Mouse (Mus musculus): ENCODE results near the gene Rcbtb1. TPM values are rescaled to one million over a fixed set of nuclear protein-coding genes. Genes with fewer than 3 reads are reported as not detected.

Rcbtb1 gene
- polyA plus RNA-seq, 1 experiment from 2014 or later, result 85.0 TPM

Other genes with a start within 250 kb of the Rcbtb1 start
- gene 1700129C05Rik, start 58.3 kb upstream of the Rcbtb1 start, polyA plus RNA-seq (2015; fragmentation: Nextera tagmentation; extraction: Ambion mirVana), result not detected in 2 replicates
- not detected in 2 replicates for gene Gm5142, start 22.5 kb upstream of the Rcbtb1 start, polyA plus RNA-seq (2015; fragmentation: Nextera tagmentation; extraction: Ambion mirVana)
- gene Gm6904, start 59.0 kb downstream of the Rcbtb1 start, polyA plus RNA-seq (2015; fragmentation: Nextera tagmentation; extraction: Ambion mirVana), result not detected in 2 replicates
- not detected in 2 replicates for gene Phf11a, start 96.3 kb downstream of the Rcbtb1 start, polyA plus RNA-seq (2015; fragmentation: Nextera tagmentation; extraction: Ambion mirVana)
- gene Phf11b, start 140.1 kb downstream of the Rcbtb1 start, polyA plus RNA-seq (2015; fragmentation: Nextera tagmentation; extraction: Ambion mirVana), result 0.19 and 0.55 TPM in 2 replicates
- gene Phf11d, start 164.3 kb downstream of the Rcbtb1 start, polyA plus RNA-seq (2015; fragmentation: Nextera tagmentation; extraction: Ambion mirVana), result 0.22 and 0.48 TPM in 2 replicates
- 0.30 and 0.34 TPM in 2 replicates for gene Phf11c, start 194.2 kb downstream of the Rcbtb1 start, polyA plus RNA-seq (2015; fragmentation: Nextera tagmentation; extraction: Ambion mirVana)
- 8.3 and 9.4 TPM in 2 replicates for gene Setdb2, start 239.7 kb downstream of the Rcbtb1 start, polyA plus RNA-seq (2015; fragmentation: Nextera tagmentation; extraction: Ambion mirVana)
- gene Cab39l, start 239.8 kb downstream of the Rcbtb1 start, polyA plus RNA-seq (2015; fragmentation: Nextera tagmentation; extraction: Ambion mirVana), result 24.8 and 25.3 TPM in 2 replicates